Mouse (Mus musculus): ENCODE data around the gene Nup153. TPM values are rescaled to one million over a fixed set of nuclear protein-coding genes. Genes with fewer than 3 reads are reported as not detected.

Gene Nup153
- polyA plus RNA-seq, 1 experiment = 18.4 TPM

GRCm38 (mm10) chr13:46718893-46719400 is 8.8 kb downstream of the Nup153 start:
- Histone ChIP-seq H3K36me3 (ENCODE audit: control insufficient read depth, insufficient read depth) (peaks cover 42% of the 10 kb centered on the region), H3K27me3 (ENCODE audit: control insufficient read depth, insufficient read depth, insufficient read length) (no peaks in the 10 kb centered on the region), H3K4me3 (ENCODE audit: insufficient read depth, poor library complexity, severe bottlenecking) (no peak overlapping the region), H3ac (ENCODE audit: control insufficient read depth, insufficient read length, low read depth) (no peak overlapping the region), H3K79me2 (ENCODE audit: control insufficient read depth, insufficient read depth) (peaks cover 100% of the 10 kb centered on the region), H3K79me3 (ENCODE audit: low read depth) (peaks cover 93% of the 10 kb centered on the region)
- no peak for TF ChIP-seq CEBPB (IDR thresholded peaks at IDR 0.05; ENCODE audit: low read depth)
- TF ChIP-seq MYOD1 (IDR thresholded peaks at IDR 0.05; ENCODE audit: control insufficient read depth, insufficient read length, low read depth) = no peak
- TF ChIP-seq CTCF (IDR thresholded peaks at IDR 0.05; ENCODE audit: control insufficient read depth, insufficient read depth, insufficient read length) = no peak
- no peak for TF ChIP-seq MAX (IDR thresholded peaks at IDR 0.05)
- no peak for TF ChIP-seq USF1 (IDR thresholded peaks at IDR 0.05; ENCODE audit: low read depth)
- no peak for TF ChIP-seq MYOG (IDR thresholded peaks at IDR 0.05; ENCODE audit: control insufficient read depth, extremely low read depth, insufficient read length)
- TF ChIP-seq FOSL1 (IDR thresholded peaks at IDR 0.05; ENCODE audit: insufficient read depth, low read length, poor library complexity, severe bottlenecking) = no peak

DNA sequence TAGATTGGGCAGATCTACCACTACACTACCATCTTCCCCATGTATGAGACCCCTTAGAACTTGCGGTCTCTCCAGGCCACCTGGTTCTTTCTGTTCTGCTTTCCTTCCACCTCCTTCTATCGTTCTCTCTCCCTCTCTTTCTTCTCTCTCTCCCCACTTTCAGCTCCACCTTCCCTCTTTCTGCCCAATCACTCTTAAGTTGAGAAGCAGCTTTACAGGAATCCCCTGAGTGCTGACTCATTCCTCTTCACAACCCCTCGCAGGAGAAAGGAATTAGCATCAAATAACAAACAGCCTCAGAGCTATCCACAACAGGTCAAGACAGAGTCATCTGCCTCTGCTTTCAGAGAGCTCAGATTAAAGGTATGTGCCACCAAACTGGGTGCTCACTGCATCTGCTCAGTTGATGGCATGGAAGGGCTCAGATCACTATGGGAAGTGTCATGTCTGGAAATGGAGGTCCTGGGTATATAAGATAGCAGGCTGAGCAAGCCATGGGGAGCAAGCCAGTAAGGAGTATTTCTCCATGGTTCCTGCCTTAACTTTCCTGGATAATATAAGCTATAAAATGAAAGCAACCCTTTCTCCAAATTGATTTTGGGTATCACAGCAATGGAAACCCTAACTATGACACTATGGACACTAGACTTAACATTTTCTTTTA is 11.6 kb downstream of the Nup153 start:
- Histone ChIP-seq H3K79me2 (ENCODE audit: control insufficient read depth, insufficient read depth) (peaks cover 100% of the 10 kb centered on the region), H3ac (ENCODE audit: control insufficient read depth, insufficient read length, low read depth) (no peak overlapping the region), H3K27me3 (ENCODE audit: control insufficient read depth, insufficient read depth, insufficient read length) (no peaks in the 10 kb centered on the region), H3K4me3 (ENCODE audit: insufficient read depth, poor library complexity, severe bottlenecking) (no peak overlapping the region), H3K79me3 (ENCODE audit: low read depth) (peaks cover 86% of the 10 kb centered on the region), H3K36me3 (ENCODE audit: control insufficient read depth, insufficient read depth) (peaks cover 69% of the 10 kb centered on the region)
- TF ChIP-seq CEBPB (IDR thresholded peaks at IDR 0.05; ENCODE audit: low read depth) (no peak), MYOG (IDR thresholded peaks at IDR 0.05; ENCODE audit: control insufficient read depth, extremely low read depth, insufficient read length) (no peak), CTCF (IDR thresholded peaks at IDR 0.05; ENCODE audit: control insufficient read depth, insufficient read depth, insufficient read length) (no peak), MAX (IDR thresholded peaks at IDR 0.05) (no peak), MYOD1 (IDR thresholded peaks at IDR 0.05; ENCODE audit: control insufficient read depth, insufficient read length, low read depth) (no peak), USF1 (IDR thresholded peaks at IDR 0.05; ENCODE audit: low read depth) (no peak)

GRCm38 (mm10) chr13:46713486-46713885 is 14.3 kb downstream of the Nup153 start:
- H3K36me3 ChIP-seq (ENCODE audit: control insufficient read depth, insufficient read depth) = peaks cover 78% of the 10 kb centered on the region
- H3ac ChIP-seq (ENCODE audit: control insufficient read depth, insufficient read length, low read depth) = no peak overlapping the region
- H3K4me3 ChIP-seq (ENCODE audit: insufficient read depth, poor library complexity, severe bottlenecking) = no peak overlapping the region
- no peaks in the 10 kb centered on the region for H3K27me3 ChIP-seq (ENCODE audit: control insufficient read depth, insufficient read depth, insufficient read length)
- TF ChIP-seq MYOD1 (IDR thresholded peaks at IDR 0.05; ENCODE audit: control insufficient read depth, insufficient read length, low read depth) (no peak), MYOG (IDR thresholded peaks at IDR 0.05; ENCODE audit: control insufficient read depth, extremely low read depth, insufficient read length) (no peak), CTCF (IDR thresholded peaks at IDR 0.05; ENCODE audit: control insufficient read depth, insufficient read depth, insufficient read length) (no peak), USF1 (IDR thresholded peaks at IDR 0.05; ENCODE audit: low read depth) (no peak), FOSL1 (IDR thresholded peaks at IDR 0.05; ENCODE audit: insufficient read depth, low read length, poor library complexity, severe bottlenecking) (no peak), MAX (IDR thresholded peaks at IDR 0.05) (no peak), CEBPB (IDR thresholded peaks at IDR 0.05; ENCODE audit: low read depth) (no peak)
- H3K79me2 ChIP-seq (ENCODE audit: control insufficient read depth, insufficient read depth) = peaks cover 100% of the 10 kb centered on the region
- peaks cover 68% of the 10 kb centered on the region for H3K79me3 ChIP-seq (ENCODE audit: low read depth)

GRCm38 (mm10) chr13:46703138-46703537 is 24.6 kb downstream of the Nup153 start:
- H3K79me2 ChIP-seq (ENCODE audit: control insufficient read depth, insufficient read depth) = peaks cover 60% of the 10 kb centered on the region
- TF ChIP-seq MYOG (IDR thresholded peaks at IDR 0.05; ENCODE audit: control insufficient read depth, extremely low read depth, insufficient read length) = no peak
- TF ChIP-seq MYOD1 (IDR thresholded peaks at IDR 0.05; ENCODE audit: control insufficient read depth, insufficient read length, low read depth) = no peak
- TF ChIP-seq CEBPB (IDR thresholded peaks at IDR 0.05; ENCODE audit: low read depth) = no peak
- no peak for TF ChIP-seq CTCF (IDR thresholded peaks at IDR 0.05; ENCODE audit: control insufficient read depth, insufficient read depth, insufficient read length)
- no peak for TF ChIP-seq MAX (IDR thresholded peaks at IDR 0.05)
- no peak for TF ChIP-seq USF1 (IDR thresholded peaks at IDR 0.05; ENCODE audit: low read depth)
- TF ChIP-seq FOSL1 (IDR thresholded peaks at IDR 0.05; ENCODE audit: insufficient read depth, low read length, poor library complexity, severe bottlenecking) = no peak
- peaks cover 34% of the 10 kb centered on the region for H3K79me3 ChIP-seq (ENCODE audit: low read depth)
- H3K4me3 ChIP-seq (ENCODE audit: insufficient read depth, poor library complexity, severe bottlenecking) = no peak overlapping the region
- no peak overlapping the region for H3ac ChIP-seq (ENCODE audit: control insufficient read depth, insufficient read length, low read depth)
- no peaks in the 10 kb centered on the region for H3K27me3 ChIP-seq (ENCODE audit: control insufficient read depth, insufficient read depth, insufficient read length)
- peaks cover 92% of the 10 kb centered on the region for H3K36me3 ChIP-seq (ENCODE audit: control insufficient read depth, insufficient read depth)

DNA sequence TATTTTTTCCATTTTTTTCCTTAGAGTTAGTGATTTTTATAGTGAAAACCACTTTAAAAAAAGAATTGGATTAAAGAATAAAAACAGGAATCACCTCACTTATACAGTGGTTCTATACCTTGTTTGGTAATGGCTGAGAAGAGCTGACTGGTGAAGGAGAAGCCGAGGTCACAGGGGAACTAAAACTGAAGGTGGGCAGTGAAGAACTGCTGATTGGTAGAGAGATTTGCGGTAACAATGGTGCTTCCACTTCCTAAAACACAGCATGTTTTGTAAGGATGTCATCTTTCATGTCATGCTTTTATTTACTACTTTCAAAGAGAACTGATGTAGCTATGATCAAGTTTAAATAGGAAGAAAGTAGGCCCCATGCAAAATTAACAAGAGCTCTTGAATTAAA is 26.3 kb downstream of the Nup153 start:
- Histone ChIP-seq H3K36me3 (ENCODE audit: control insufficient read depth, insufficient read depth) (peaks cover 95% of the 10 kb centered on the region), H3K79me2 (ENCODE audit: control insufficient read depth, insufficient read depth) (peaks cover 54% of the 10 kb centered on the region), H3K27me3 (ENCODE audit: control insufficient read depth, insufficient read depth, insufficient read length) (no peaks in the 10 kb centered on the region), H3K4me3 (ENCODE audit: insufficient read depth, poor library complexity, severe bottlenecking) (no peak overlapping the region), H3ac (ENCODE audit: control insufficient read depth, insufficient read length, low read depth) (no peak overlapping the region), H3K79me3 (ENCODE audit: low read depth) (peaks cover 26% of the 10 kb centered on the region)
- TF ChIP-seq USF1 (IDR thresholded peaks at IDR 0.05; ENCODE audit: low read depth) = no peak
- TF ChIP-seq MYOD1 (IDR thresholded peaks at IDR 0.05; ENCODE audit: control insufficient read depth, insufficient read length, low read depth) = no peak
- no peak for TF ChIP-seq MAX (IDR thresholded peaks at IDR 0.05)
- no peak for TF ChIP-seq MYOG (IDR thresholded peaks at IDR 0.05; ENCODE audit: control insufficient read depth, extremely low read depth, insufficient read length)
- TF ChIP-seq FOSL1 (IDR thresholded peaks at IDR 0.05; ENCODE audit: insufficient read depth, low read length, poor library complexity, severe bottlenecking) = no peak
- no peak for TF ChIP-seq CTCF (IDR thresholded peaks at IDR 0.05; ENCODE audit: control insufficient read depth, insufficient read depth, insufficient read length)
- TF ChIP-seq CEBPB (IDR thresholded peaks at IDR 0.05; ENCODE audit: low read depth) = no peak

Measured in C2C12 (cell line).